Mouse (Mus musculus) lung, embryonic 15.5 days (tissue): ENCODE measurements around the gene E130114P18Rik. TPM values are rescaled to one million over a fixed set of nuclear protein-coding genes. Genes with fewer than 3 reads are reported as not detected.

ENCODE experiments used
- ATAC-seq: fragments of 200-750 bp; cut with Nextera tagmentation; 2 replicates; pipeline ENCODE4 v1.8.0; 2017; ENCODE audit warnings: moderate number of reproducible peaks, borderline replicate concordance; ENCODE audit not compliant: low FRiP score, low TSS enrichment; ENCODE audit errors: extremely low read depth
- H3K27ac ChIP-seq: fragments of 300-500 bp; sonication (generic); 2 replicates; pipeline ENCODE4 v1.5.1; 2015; ENCODE audit warnings: moderate library complexity, mild to moderate bottlenecking, inconsistent platforms
- H3K27me3 ChIP-seq: fragments of 300-500 bp; sonication (generic); 2 replicates; pipeline ENCODE4 v1.6.1; 2015; ENCODE audit warnings: inconsistent platforms
- H3K36me3 ChIP-seq: fragments of 300-500 bp; sonication (generic); 2 replicates; pipeline ENCODE4 v1.6.1; 2015; ENCODE audit warnings: inconsistent platforms
- H3K4me1 ChIP-seq: fragments of 300-500 bp; sonication (generic); 2 replicates; pipeline ENCODE4 v1.6.1; 2015; ENCODE audit warnings: inconsistent platforms
- H3K4me2 ChIP-seq: fragments of 300-500 bp; sonication (generic); 2 replicates; pipeline ENCODE4 v1.6.1; 2015; ENCODE audit warnings: inconsistent platforms, mild to moderate bottlenecking, moderate library complexity
- H3K4me3 ChIP-seq: fragments of 300-500 bp; sonication (generic); 2 replicates; pipeline ENCODE4 v1.5.1; 2015; ENCODE audit warnings: mild to moderate bottlenecking, inconsistent platforms
- H3K9ac ChIP-seq: fragments of 300-500 bp; sonication (generic); 2 replicates; pipeline ENCODE4 v1.6.1; 2015; ENCODE audit warnings: inconsistent platforms
- H3K9me3 ChIP-seq: fragments of 300-500 bp; sonication (generic); 2 replicates; pipeline ENCODE4 v1.6.1; 2016; ENCODE audit warnings: inconsistent platforms
- WGBS: fragments of 180-500 bp; shearing (Covaris S2); methylation state at CpG from one replicate; pipeline ENCODE4 v1.1.7; 2015; 5-methylcytosine and 5-hydroxymethylcytosine counted together
- polyA plus RNA-seq: library from polyadenylated mRNA; unstranded; fragments of >200 nt; fragmentation: Nextera tagmentation; extraction: Ambion mirVana; gene quantifications from 2 replicates; pipeline ENCODE4 v1.2.1, GENCODE M21; 2015

The E130114P18Rik gene
- polyA plus RNA-seq, 1 experiment from 2014 or later, result 0.44 TPM

DNA sequence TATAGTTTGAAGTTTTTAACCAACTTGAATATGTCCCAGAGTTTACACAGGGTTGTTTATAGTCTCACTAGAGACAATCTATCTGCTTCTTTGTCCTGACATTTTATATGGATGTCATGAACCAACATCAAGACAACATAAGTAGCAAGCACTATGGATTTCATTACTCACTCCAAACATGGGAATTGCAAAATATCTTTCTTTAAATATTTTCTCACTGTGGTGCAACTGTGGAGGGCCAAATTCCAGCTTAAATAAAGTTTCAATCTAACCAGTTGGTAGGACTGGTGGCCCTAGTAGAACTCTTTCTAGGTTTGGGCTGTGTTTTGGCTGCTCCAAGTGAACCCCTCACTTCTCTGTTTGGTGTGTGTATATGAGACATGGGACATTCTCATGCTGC is 38.1 kb upstream of the E130114P18Rik start:
- Histone ChIP-seq H3K36me3 (no peaks in the 10 kb centered on the region), H3K4me3 (no peak overlapping the region), H3K4me1 (peaks cover 17% of the 10 kb centered on the region), H3K27ac (no peak overlapping the region), H3K9ac (no peak overlapping the region), H3K27me3 (no peaks in the 10 kb centered on the region), H3K9me3 (no peaks in the 10 kb centered on the region), H3K4me2 (no peak overlapping the region)
- ATAC-seq, result no peak

DNA sequence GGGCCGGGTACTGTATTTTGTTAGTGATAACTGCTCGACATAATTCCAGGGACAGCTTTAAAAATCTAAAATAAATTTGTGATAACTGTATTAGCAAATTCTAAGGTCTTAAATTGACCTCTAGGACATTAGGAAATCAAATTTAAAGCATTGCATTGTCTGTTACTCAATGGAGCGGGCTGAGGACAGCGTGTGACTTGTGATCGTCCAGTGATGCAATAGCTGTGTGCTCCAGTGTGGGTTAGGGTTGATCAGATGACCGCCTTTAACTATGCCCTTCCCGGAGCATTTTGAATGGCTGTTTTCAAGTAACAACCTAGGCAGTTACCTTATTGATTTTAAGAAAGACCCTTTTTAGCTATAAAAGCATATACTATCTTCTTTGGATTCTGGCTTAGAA is 36.6 kb upstream of the E130114P18Rik start:
- Histone ChIP-seq H3K9ac (no peak overlapping the region), H3K36me3 (no peaks in the 10 kb centered on the region), H3K9me3 (no peaks in the 10 kb centered on the region), H3K4me2 (no peak overlapping the region), H3K4me1 (peaks cover 17% of the 10 kb centered on the region), H3K27me3 (no peaks in the 10 kb centered on the region), H3K4me3 (no peak overlapping the region), H3K27ac (no peak overlapping the region)
- no peak for ATAC-seq
- WGBS, result 83% methylated on average over 7 of the region's 7 CpGs

DNA sequence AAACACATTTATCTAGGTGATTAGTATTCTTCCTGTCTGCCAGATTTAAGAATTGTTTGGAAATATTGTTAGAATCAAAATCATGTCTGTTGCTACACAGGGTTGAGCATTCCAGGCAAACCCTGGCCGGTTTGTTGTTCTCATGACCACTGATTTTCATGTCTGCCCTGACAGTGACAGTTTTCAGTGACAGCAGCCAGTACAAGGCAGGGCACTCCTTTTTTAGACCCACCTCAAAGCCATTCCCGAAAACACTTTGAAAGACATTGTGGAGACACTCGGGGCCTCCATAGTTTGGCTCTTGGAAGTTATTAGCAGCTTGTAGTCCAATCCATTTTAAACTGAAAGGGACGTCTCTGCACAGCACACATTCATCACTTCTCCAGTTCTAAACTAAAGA is 36.1 kb upstream of the E130114P18Rik start:
- H3K9ac ChIP-seq, result no peak overlapping the region
- no peaks in the 10 kb centered on the region for H3K36me3 ChIP-seq
- H3K27me3 ChIP-seq, result no peaks in the 10 kb centered on the region
- H3K27ac ChIP-seq, result no peak overlapping the region
- ATAC-seq, result no peak
- H3K9me3 ChIP-seq, result no peaks in the 10 kb centered on the region
- peaks cover 21% of the 10 kb centered on the region for H3K4me1 ChIP-seq
- 59% methylated on average over 4 of the region's 4 CpGs for WGBS
- H3K4me3 ChIP-seq, result no peak overlapping the region
- H3K4me2 ChIP-seq, result no peak overlapping the region

DNA sequence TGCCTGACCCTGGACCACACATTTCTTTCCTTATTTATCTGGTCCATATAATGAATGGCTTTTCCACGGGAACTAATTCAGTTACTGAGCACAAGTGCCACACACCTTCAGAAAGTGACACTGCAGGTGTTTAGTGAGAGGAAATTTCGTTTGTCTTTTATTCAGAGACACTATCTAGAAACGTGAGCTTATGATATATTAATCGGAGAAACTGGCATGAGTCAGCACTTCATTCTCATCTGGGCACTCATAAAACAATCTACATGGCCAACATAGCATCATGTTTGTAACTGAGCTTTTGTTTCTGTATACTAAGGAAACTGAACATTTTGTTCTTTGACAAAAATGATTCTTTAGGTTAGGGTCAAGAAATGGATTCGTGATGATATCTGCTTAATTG is 35.2 kb upstream of the E130114P18Rik start:
- 71% methylated on average over 5 of the region's 5 CpGs for WGBS
- Histone ChIP-seq H3K9me3 (no peaks in the 10 kb centered on the region), H3K4me1 (peaks cover 24% of the 10 kb centered on the region), H3K36me3 (no peaks in the 10 kb centered on the region), H3K27me3 (no peaks in the 10 kb centered on the region), H3K4me2 (no peak overlapping the region), H3K27ac (no peak overlapping the region), H3K4me3 (no peak overlapping the region), H3K9ac (no peak overlapping the region)
- ATAC-seq, result no peak

DNA sequence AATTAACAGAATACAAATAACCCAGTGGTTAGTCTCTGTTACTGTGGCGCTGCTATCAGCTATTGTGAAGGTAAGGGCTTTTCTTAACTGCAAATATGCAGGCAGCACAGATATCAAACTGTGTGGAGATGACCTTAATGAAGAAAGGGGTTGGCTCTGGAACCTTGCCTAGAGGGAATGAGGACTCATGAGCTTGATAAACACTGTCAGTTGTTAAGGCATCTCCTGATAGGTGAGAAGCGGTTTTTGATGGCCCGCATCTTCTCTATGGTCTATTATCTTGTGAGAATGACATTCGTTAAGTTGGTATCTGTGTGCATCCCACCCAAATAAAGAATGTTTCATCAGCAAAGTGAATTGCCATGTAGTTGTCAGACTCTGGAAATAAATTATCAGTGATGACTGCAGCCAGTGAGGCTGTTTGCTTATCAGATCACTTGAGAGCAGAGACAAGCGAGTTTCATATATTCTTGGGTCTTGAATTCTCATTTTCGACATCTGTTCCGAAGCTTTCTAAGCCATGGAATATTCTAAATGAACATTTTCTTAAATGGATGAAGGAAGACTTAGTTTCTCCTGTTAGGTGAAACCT is 32.6 kb upstream of the E130114P18Rik start:
- no peak overlapping the region for H3K4me2 ChIP-seq
- 78% methylated on average over 7 of the region's 7 CpGs for WGBS
- H3K4me1 ChIP-seq, result peaks cover 27% of the 10 kb centered on the region
- H3K27ac ChIP-seq, result no peak overlapping the region
- H3K9me3 ChIP-seq, result no peaks in the 10 kb centered on the region
- no peaks in the 10 kb centered on the region for H3K36me3 ChIP-seq
- no peak overlapping the region for H3K4me3 ChIP-seq
- no peak for ATAC-seq
- no peaks in the 10 kb centered on the region for H3K27me3 ChIP-seq
- H3K9ac ChIP-seq, result no peak overlapping the region

DNA sequence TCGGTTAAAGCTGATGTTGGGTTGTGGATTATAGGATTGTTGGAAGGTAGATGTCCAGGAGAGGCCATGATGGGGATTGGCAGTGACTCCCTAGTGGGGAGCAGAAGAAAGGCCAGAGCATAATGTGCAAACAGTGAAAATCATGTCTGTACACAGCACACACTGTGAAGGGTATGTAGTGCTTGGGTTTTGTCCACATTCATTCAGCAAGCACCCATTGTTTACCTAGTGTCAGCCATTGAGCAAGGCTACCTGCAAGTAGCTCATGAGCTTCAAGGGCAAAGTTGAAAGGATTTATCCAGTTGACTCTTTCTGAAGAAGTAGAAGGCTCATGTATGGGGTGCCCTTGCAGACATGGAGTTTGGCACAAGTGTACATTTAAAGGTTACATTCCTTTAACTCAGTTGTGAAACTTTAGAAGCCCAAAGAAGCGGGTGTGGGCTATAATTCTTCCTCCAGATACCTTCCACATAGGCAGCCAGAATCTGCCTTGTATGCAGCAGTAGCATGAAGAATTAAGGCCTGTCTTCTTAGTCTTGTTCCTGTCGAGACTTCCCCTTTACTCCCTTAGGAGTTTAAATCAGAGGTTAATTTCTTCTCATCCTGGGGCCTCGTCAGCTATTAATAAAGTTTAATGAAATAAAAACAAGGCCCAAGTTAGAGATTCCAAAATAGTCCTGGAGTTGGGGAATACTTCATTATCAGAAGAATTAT is 31.9 kb upstream of the E130114P18Rik start:
- ATAC-seq, result no peak
- WGBS, result 66% methylated on average over 4 of the region's 4 CpGs
- Histone ChIP-seq H3K4me2 (no peak overlapping the region), H3K4me3 (no peak overlapping the region), H3K9ac (no peak overlapping the region), H3K36me3 (no peaks in the 10 kb centered on the region), H3K9me3 (no peaks in the 10 kb centered on the region), H3K27ac (no peak overlapping the region), H3K27me3 (no peaks in the 10 kb centered on the region), H3K4me1 (peaks cover 30% of the 10 kb centered on the region)

DNA sequence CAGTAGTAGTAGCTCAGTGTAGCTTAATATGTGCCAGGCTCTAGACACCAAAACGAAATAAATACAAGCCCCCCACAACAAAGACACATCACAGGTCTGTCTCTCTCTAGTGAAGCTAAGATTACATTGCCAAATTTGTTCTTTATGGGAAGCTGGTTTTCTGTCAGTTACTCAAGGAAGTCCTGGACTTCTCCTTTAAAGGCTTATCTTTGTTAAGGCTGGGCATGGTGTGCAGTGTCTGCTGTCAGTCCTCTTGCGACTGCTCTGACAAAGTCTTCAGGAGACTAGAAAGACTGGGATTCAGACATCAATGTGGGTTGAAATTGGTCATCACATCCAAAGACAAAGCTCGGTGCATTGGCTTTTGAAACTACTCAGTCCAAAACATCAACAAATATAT is 31.0 kb upstream of the E130114P18Rik start:
- Histone ChIP-seq H3K9me3 (no peaks in the 10 kb centered on the region), H3K27me3 (no peaks in the 10 kb centered on the region), H3K27ac (no peak overlapping the region), H3K4me3 (no peak overlapping the region), H3K9ac (no peak overlapping the region), H3K4me2 (no peak overlapping the region), H3K36me3 (no peaks in the 10 kb centered on the region), H3K4me1 (peaks cover 22% of the 10 kb centered on the region)
- no peak for ATAC-seq
- WGBS, result 81% methylated on average over 3 of the region's 3 CpGs

DNA sequence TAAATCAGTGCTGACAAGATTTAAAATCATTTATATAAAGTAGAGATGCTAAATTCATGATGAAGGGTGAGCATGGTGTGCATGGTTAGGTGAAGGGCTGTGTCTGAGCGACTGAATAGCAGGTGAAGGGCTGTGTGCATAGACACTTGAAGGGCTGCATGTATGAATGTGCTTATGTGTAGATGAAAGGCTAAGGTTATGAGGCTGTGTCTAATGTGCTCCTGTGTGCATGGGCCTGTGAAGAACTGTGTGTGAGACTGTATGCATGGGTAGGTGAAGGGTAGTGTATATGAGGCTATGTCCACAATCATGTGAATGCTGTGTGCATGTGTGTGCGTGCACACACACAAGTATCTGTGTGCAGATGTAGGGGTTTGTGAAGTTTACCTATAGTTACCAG is 29.0 kb upstream of the E130114P18Rik start:
- no peak overlapping the region for H3K4me2 ChIP-seq
- H3K4me3 ChIP-seq, result no peak overlapping the region
- no peak for ATAC-seq
- peaks cover 5% of the 10 kb centered on the region for H3K36me3 ChIP-seq
- H3K4me1 ChIP-seq, result peaks cover 20% of the 10 kb centered on the region
- no peaks in the 10 kb centered on the region for H3K9me3 ChIP-seq
- no peak overlapping the region for H3K9ac ChIP-seq
- no peaks in the 10 kb centered on the region for H3K27me3 ChIP-seq
- H3K27ac ChIP-seq, result no peak overlapping the region
- WGBS, result 91% methylated on average over 2 of the region's 2 CpGs

DNA sequence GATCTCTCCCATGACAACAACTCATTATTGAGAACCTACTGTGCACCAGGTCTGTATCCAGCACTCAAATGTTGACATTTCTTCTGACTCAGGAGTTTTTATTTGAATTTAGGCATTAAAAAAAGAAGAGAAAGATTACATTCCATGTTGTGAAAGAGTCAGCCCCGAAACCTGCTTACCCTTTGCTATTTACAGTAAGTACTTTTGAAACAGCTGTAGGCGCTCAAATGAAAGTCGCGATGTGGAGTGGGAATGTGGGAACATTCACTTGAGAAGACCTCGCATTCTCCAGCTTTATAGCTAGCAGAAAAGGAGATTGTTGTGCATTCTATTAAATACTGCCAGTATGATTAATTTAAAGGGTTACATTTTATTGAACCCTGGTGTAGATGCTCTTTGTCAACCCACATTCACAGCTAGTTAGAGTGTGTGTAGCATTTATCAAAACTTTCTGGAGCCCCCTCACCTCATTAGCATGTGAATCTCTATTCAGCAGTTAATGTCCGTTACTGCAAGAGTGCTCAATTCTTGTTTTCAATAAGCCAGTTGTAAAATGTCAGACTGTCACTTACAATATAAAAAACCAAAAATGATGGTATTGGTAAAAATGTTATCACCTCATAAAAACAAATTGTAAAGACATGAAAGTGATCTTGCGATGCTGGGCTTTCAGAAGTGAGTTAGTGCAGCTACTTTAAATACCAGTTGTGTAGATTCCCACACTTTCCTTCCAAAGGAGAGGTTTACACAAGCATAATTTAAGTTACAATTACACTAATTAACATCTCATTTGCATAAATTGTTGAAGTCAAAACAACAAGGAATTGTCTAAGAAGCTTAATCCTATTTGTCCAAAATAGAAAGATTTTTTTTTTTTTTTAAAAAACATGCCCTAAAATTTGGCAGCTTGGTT is 28.3 kb upstream of the E130114P18Rik start:
- peak overlapping the region; percentile 44; the same call in 1 of the 2 replicates for H3K27ac ChIP-seq

DNA sequence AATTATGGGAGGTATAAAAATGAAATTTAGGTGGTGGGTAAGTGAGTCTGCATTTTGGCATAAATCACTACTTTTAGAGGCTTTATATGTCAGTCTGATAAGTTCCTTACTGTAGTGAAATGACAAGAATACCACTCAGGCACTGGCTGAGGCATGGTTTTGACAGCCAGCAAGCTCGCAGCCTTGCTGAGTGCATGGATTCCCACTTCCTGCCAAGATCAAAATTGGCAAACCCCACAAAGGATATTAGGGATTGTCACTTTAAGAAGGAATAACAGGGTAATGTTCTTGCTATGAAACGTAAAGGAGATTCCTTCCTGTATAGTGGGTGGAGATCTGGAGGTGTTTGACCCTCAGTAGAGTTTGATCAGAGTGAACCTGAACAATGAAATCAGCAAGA is 27.4 kb upstream of the E130114P18Rik start:
- H3K9ac ChIP-seq, result no peak overlapping the region
- no peaks in the 10 kb centered on the region for H3K9me3 ChIP-seq
- H3K4me2 ChIP-seq, result no peak overlapping the region

More for the DNA sequence above, 28.3 kb upstream of the E130114P18Rik start:
- Histone ChIP-seq H3K9me3 (no peaks in the 10 kb centered on the region), H3K4me1 (peaks cover 20% of the 10 kb centered on the region), H3K4me3 (no peak overlapping the region), H3K27me3 (no peaks in the 10 kb centered on the region), H3K36me3 (peaks cover 11% of the 10 kb centered on the region), H3K4me2 (no peak overlapping the region), H3K9ac (no peak overlapping the region)
- 38% methylated on average over 7 of the region's 7 CpGs for WGBS
- no peak; the same call in 1 of the 2 replicates for ATAC-seq

DNA sequence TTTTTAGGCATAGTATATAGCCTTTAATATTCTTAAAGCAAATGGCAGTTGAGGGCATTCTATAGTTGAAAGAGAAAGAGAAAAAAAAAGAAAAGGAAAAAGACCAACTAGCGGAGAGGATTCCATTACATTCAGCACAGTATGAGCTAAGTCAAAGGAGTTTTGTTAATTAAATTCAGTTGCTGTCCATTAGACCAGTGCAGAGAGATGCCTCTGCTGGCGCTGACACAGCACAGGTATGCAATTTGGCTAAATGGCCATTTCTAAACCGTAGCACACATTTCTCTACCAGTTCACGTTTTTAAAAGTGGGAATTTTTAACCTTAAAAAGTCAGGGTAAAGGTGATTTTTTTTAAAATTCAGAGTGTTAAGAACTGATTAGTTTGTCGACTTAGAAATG is 26.8 kb upstream of the E130114P18Rik start:
- 87% methylated on average over 5 of the region's 5 CpGs for WGBS
- no peaks in the 10 kb centered on the region for H3K9me3 ChIP-seq
- no peak for ATAC-seq

More for the DNA sequence above, 27.4 kb upstream of the E130114P18Rik start:
- 0 out of 2 replicates have a peak overlapping the region, but pooled peaks have one; percentile 44 for H3K27ac ChIP-seq
- H3K4me1 ChIP-seq, result peaks cover 20% of the 10 kb centered on the region
- WGBS, result 25% methylated on average over 2 of the region's 2 CpGs
- H3K27me3 ChIP-seq, result no peaks in the 10 kb centered on the region
- no peak for ATAC-seq
- no peak overlapping the region for H3K4me3 ChIP-seq
- peaks cover 14% of the 10 kb centered on the region for H3K36me3 ChIP-seq

DNA sequence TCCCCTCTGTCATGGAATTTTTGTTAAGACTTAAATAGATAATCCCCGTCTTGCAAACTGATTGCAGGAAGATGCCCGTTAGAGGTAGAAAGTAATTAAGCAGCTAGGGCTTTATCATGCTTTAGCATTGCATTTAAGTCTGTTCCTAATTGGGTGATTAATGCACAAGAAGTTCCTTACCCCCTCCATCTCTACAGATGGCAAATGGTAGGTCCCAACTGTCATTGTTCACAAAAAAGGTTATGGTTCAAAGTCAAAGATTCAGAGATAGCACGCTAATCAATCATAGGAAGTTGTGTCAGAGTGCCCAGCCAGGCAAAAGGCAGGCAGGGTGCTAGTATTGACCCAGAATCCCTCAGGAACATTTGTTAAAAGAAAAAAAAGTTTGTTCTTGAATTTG is 25.9 kb upstream of the E130114P18Rik start:
- Histone ChIP-seq H3K4me2 (no peak overlapping the region), H3K9ac (no peak overlapping the region), H3K27ac (no peak overlapping the region), H3K9me3 (no peaks in the 10 kb centered on the region), H3K4me1 (peaks cover 14% of the 10 kb centered on the region), H3K36me3 (peaks cover 19% of the 10 kb centered on the region), H3K4me3 (no peak overlapping the region), H3K27me3 (no peaks in the 10 kb centered on the region)
- WGBS, result 80% methylated on average over 3 of the region's 3 CpGs
- no peak for ATAC-seq

More for the DNA sequence above, 26.8 kb upstream of the E130114P18Rik start:
- Histone ChIP-seq H3K4me3 (no peak overlapping the region), H3K9ac (no peak overlapping the region), H3K27ac (no peak overlapping the region), H3K36me3 (peaks cover 19% of the 10 kb centered on the region), H3K27me3 (no peaks in the 10 kb centered on the region), H3K4me1 (peaks cover 20% of the 10 kb centered on the region), H3K4me2 (no peak overlapping the region)
